Mouse (Mus musculus): ENCODE results near the gene Vmn2r83.
"Not testable (repeated sequence)": the region's sequence is repeated elsewhere in the genome, so short reads cannot be mapped to it uniquely, and the experiment has no call there.

Gene Vmn2r83

DNA sequence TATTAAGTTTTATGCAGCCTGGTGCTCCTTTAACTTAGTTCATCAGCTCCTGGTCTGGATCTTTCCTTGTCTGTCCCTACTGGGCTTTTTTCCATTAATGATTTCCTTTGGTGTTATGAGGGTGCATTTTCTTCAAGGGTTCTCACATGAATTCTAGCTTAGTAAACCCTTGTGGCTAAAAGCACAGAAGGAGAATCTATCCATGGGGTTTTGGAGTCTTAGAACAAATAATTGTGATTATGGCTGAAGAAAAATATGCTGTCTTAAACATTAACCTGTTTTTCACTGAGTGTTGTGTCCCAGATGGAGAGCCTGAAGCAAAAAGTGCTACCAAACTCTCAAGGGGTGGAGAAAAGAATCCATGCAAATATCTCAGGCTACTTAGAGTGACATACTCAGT lies at the start of gene Vmn2r83:
Gene Vmn2r83 (plus strand): TSS at position 301 of the 400 bp plus-strand sequence.
- no peak for DNase-seq

DNA sequence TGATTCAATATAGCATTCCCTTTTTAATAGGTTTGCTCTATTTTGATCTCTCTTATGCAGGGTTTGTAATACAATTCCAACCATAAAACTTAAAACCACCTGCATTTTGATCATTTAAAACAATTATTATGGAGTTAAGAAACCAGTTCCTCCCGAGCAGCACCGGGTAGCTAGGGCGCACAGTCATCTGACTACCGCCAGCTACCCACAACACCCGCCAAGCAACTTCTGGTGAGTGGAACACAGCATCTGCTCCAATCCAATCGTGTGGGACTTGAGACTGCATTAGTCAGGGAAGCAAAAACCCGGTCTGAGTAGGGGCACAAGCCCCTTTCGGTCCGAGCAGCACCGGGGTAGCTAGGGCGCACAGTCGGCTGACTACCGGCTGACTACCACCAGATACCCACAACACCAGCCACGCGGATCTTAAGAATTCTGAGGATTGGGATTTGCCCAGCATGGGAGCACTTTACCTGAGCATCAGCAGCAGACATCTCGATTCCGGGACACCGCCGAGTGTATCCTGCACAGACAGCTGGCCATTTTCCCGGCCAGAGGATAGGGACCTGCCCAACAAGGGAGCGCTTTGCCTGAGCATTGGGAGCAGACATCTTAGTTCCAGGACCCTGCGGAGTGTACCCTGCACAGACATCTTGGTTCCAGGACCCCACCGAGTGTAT lies 33.2 kb upstream of the Vmn2r83 start:
- not testable (repeated sequence) for DNase-seq

DNA sequence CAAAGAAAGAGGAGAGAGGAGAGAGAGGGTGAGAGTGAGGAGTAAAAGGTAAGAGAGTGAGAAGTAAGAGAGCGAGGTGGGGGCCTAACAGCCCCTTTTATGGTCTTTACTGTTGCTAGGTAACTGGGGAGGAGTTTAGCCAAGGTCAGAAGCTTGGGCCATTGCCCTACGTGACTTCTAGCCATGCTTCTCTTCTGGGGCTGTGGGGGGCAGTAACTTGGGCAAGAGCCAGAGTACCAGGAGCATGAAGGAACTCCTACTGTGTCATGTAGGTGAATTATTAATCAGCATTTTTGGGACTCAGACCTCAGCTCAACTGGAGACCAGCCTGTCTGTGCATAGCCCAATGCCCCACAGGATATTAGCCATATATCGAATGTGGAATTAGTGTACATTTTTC lies 27.4 kb downstream of the Vmn2r83 start:
- DNase-seq: no peak

DNA sequence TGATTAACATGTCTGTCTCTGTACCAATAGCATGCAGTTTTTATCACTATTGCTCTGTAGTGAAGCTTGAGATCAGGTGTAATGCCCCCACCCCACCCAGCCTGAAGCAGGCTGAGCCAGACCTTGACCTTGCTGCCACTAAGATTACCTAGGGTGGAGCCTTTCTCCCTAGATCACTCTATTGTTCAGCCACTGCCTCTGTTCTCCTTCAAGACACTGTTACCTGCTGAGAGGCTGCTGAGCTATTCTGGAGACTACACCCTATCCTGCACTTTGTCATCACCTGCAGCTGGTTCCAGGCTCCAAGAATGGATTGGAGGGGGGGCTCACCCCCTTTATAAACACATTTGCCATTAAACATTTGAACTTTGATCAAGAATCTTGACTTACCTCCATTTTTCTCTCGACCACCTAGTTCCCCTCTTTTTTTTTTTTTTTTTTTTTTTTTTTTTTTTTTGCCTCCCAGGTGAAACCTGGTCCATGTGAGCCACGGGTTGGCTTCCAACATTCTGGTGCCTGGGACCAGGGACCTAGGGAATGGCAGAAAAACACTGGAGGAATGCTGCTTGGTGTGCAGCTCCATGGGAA lies 28.3 kb downstream of the Vmn2r83 start:
- no peak for DNase-seq

DNA sequence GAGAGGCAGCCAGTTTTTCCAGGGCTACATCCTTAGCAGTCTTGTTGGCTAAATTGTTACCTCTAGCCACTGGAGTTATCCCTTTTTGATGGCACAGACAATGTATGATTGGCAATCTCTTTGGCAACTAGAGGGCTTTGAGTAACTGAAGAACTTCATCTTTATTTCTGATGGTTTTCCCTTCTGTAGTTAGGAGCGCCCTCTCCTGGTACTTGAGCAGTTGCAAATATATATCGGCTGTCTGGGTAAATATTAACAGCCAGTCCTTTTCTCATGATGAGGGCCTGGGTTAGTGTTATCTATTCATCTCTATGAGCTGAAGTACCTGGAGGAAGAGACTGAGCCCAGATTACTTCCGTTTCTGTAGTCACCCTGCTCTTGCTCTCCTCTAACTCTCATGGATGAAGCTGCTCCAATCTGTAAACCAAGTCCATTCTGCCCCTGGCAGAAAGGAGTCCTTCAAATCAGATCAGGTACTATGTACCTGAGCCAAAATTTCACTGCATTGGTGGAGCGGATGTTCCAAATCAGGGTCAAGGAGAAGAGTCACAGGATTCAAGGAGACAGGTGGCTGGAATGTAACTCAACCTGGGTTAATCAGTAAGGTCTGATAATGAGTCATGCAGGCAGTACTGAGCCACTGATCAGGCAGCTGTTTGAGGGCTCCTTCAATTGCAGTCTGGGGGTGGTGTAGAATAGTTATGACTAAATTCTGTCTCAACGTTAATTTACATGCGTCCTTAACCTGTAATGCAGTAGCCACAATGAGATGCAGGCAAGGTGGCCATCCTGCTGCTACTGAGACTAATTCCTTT lies 34.5 kb downstream of the Vmn2r83 start:
- DNase-seq: no peak

DNA sequence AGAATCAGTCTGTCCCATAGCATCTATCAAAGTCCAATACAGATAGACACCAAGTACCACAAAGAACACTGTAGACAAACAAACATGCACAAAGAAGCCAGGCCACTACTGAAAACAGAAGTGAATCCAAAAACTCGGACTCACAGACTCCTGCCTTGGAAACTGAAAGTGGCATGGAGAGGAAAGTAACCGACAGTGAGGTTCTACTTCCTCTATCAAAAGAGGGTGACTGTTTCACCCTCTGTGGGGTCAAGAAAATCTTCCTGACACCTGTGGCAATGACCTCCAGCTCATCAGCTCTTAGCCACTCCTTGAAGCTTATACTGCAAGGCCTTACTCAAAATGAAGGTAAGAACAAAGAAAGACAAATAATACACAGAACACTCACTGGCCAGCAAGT lies 38.2 kb downstream of the Vmn2r83 start:
- no peak for DNase-seq

DNA sequence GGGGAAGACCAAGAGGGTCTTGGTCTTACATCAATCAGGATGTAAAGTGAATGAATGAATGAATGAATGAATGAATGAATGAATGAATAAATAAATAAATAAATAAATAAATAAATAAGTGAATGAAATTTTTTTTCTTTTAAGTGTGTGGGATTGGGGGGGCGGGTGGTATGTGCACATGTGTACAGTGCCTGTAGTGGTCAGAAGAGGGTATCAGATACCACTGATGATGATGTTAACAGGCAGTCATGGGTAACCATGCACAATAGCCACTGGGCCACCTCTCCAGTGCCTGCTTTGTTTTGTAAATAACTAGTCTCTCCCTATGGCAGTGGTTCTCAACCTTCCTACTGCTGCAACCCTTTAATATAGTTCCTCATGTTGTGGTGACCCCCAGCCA lies 55.9 kb downstream of the Vmn2r83 start:
- no peak for DNase-seq

DNA sequence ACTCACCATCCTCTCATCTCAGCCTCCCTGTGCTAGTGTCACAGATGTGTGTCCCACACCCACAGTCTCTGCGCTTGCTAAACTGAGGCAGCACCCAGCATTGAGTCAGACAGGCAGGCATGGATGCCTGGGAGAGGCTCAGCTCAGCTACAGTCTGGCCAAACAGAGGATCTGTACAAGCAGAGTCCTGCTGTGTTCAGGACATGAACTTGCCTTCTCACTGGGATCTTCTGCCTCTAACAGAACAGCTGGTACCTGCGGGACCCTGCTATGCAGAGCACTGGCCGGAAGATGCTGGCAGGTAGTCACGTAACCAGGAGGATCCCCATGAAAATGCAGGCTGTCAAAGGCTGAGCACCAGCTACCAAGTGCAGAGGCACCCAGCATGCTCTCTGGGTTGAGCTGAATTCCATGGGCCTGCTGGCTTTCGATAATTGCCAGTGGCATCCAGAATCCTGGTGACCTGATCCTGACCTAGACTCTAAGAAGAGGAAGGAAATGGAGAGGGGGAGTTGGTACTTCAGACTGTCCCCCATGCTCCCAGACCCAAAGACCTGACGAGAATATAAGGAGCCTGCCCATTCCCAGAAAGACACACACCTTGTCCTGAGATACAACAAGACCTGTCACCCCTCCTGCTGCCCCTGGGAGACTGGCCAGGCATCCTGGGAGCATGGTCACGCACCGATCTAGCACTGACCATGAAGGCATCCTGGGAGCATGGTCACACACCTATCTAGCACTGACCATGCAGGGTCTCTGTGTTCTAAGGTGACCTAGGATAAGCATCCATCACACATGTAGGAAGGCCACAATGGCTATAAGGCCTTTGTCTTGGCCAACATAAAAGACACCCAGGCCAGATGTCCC lies 57.2 kb downstream of the Vmn2r83 start:
- DNase-seq: no peak

DNA sequence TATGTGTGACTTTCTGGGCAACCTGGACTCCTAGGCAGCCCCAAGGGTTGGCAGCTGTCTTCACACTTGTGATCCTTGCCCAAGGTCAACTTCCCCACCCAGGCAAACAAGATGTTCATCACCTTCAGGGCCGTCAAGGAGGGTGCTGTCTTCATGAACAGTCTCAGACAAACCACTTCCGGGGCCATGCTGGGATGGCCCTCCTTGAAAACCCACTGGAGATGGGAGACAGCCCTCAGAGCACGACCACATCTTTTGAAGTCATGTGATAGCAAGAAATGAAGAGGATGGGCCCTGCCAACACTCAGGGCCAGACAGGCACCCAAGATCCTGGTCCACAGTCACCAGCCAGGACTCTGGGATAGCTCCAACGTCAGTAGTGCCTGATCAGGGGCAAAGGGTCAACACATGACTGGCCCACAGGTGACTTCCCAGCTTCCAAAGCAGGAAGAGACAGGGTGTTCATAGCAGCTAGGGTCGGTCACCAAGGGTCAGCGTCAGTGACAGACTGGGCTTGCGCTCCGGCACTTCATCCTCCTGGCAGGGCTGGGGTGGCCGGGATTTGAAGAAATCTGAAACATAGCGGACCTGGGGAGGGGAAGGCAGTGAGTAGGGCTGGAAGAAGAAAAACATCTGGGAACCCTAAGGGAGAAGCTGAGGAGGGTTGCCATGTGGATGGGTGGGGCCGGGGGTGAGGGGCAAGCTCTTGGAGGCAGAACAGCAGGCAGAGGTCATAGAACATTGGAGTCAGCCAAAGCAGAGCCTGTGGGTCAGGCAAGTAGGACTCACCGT lies 58.3 kb downstream of the Vmn2r83 start:
- no peak for DNase-seq

DNA sequence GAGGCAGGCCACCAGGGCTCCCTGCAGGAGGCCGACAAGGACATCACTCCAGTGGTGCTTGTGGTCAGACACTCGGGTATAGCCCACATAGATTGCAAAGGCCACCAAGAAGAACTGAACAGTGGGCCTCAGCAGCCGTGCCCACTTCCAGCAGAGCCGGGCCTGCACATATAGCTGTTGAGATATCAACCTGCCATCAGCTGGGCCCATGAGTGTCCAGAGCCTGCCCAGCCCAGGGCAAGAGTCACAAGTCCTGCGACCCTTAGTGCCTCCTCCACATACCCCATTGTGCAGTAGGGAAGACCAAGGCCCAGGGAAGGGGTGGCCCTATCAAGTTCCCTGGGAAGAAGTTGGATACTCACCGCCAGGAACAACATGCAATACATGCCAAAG lies 58.9 kb downstream of the Vmn2r83 start:
- DNase-seq: no peak

DNA sequence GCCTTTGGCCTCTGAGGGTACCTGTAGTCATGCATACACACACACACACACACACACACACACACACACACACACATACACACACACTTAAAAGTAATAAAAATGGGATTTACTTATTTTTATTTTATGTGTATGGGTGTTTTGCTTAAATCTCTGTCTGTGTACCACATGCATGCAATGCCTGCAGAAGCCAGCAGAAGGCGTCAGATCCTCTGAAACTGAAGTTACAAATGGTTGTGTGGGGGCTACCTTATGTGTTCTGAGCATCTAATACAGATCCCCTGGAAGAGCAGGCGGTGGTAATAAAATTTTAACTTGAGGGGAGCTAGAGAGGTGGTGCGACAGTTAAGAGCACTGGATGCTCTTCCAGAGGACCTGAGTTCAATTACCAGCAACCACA lies 59.5 kb downstream of the Vmn2r83 start:
- no peak for DNase-seq

DNA sequence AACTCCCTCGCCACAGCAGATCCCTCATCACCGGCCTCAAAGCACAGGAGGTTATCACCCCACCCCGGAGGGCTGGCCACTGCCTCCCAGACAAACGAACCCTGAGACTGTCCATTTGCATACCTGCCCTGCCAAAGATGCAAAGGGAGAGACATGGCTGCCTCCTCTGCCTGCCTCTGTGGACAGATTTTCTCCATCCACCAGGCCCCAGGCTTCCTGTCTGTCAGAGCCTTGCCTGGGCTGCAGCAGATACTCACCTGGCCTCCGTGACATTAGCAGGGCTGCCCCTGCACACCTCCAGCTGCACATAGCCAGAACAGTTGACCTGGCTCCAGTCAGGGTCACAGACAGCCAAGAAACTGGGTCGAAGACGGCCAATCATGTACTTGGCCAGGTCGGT lies 61.7 kb downstream of the Vmn2r83 start:
- DNase-seq: no peak

DNA sequence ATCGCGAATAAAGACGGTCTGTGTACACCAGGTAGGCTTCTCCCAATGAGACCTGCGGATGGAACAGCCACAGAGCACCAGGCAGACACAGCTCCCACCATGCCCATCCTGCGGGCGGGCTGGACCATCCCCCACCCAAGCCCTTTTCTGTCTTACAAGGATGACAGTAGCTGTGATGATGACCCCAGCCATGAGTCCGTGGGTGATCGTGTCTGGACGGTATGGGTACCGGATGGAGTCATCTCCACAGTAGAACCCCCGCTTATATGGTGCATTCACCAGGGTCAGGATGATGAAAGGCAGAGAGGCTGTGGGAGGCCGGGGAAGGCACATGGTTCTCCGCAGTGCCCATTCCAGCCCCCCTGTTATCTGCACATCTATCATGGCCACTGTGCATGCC lies 62.2 kb downstream of the Vmn2r83 start:
- peak; percentile 1 for DNase-seq

DNA sequence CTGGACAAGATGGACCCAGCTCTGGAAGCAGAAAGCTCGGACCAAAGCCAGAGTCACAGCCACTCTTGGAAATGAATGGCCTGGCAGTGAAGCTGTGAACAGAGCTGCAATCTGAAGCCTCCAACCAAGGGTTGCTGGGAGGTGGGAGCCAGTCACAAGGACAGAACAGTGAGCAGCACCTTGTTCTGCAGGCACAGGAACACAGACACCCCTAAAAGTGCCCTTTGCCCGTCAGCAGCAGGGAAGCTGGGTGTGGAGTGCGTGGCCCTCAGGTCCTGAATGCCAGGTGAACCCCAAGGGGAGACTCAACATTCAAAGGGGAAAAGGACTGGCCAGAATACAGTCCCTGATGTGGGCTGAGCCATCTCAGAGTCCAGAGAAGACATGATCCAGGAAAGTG lies 63.1 kb downstream of the Vmn2r83 start:
- DNase-seq: no peak

DNA sequence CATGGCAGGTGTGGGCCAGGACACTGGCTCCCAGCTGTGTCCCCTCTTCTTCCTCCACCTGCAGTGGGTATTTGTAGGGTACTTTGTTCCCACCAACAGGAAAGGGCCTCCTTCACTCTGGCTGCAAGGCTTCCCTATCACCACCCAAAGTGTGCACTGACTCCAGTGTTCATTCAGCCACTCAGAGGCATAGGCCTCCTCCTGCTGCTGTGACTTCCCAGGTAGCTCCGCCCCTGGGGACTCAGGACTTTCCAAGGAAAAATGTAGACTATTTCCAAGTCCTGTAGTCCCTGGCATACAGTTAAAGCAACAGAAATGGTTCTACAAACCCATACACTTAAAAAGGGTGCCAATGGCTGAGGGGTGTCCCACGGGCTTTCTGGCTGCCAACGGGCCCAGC lies 64.1 kb downstream of the Vmn2r83 start:
- DNase-seq: no peak

DNA sequence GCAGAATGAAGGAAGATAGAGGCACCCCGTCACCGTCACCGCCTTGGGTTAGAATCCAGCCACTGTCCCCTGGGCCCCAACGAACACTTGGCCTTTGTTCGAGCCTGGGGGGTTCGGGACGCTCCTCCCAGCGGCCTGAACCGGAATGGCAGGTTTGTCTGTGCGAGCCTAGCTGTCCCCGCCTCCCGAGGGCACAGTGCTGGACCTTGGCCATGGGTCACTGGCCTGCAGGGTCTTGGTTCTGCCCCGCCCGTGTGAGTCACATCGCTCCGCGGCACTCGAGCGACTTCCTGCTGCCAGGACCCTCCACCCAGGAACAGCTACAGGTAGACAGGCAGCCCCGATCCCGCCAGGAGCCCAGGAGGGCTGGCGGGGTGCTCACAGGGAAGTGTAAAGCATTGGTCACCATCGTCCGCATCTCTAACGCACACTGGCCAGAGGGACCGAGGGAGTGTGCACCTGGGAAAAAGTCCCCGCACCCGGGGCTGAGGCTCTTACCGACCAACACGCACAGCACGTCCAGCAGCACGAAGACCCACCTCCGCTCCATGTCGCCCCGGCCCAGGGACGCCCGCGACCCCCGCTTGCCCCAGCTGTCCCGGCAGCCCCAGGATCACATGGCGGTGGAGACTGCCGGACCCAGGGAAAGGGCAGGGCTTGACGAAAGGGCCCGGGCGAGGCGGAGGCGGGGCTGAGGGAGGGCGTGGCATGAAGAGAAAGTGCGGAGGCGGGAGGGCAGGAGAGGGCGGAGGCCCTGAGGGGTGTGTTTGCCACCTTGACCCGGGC lies 64.8 kb downstream of the Vmn2r83 start, which contains the start of gene Plpp2:
Gene Plpp2 (minus strand): TSS at position 671 of the 786 bp plus-strand sequence.
- peak; percentile 64 for DNase-seq

DNA sequence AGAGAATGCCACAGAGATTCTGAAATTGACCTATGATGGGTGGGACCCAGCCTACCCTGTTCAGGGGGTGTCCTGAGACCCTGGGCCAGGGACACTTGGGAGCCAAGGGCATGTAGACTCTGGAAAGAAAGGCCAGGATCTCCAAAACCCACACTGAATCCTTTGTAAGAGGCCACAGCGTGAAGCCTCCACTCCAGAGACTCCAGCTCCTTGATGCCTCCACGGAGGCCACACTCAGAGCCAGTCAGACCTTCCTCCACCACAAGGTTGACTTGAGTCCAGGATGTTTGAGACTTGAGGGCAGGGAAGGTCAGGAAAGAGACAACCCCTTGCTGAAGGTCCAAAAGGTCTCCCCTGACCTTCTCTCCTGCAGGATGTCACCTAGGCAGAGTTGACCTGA lies 65.9 kb downstream of the Vmn2r83 start:
- no peak for DNase-seq

DNA sequence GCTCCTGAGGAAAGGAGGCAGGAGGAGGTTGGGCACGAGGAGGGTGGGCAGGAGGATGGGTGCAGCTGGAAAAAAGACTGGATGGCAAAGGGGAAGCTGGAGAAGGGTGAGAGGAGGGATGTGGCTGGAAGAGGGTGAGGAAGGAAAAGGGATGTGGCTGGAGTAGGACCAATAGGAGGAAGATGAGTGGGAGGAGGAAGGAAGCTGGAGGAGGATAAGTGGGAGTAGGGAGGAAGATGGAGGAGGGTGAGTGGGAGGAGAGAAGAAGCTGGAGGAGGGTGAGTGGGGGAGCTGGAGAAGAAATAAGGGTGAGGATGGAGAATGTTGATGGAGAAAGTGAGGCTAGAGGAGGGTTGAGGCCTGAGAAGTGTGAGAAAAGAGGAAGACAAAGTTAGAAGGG lies 66.9 kb downstream of the Vmn2r83 start:
- DNase-seq: no peak

DNA sequence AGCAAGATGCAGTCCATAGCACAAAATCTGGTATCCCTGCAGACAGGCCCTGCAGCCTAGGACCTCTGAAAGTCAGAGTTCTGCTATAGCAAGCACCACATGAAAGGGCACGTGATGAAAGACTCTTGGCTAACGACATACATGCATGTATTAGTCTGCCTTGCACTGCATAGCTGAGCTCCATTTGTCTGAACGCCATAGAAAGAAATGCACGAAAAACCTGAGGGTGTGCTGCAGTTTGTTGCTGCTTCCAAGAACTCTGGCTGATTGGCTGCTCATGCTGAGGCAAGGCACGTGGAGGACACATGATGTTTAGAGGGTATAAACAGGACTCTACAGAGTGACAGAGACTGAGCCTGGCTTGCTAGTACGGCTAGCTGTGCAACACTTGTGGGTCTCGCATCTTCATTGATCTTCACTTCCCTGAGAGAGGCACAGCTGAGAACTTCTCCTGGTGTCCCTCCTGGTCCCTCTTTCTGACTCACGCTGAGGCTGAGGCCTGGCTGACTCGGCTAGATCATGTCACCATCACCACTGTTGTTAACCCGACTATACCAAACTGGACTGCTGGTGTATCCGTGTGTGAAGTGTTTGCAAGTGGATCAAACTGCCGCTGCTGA lies 68.0 kb downstream of the Vmn2r83 start:
- DNase-seq: no peak

DNA sequence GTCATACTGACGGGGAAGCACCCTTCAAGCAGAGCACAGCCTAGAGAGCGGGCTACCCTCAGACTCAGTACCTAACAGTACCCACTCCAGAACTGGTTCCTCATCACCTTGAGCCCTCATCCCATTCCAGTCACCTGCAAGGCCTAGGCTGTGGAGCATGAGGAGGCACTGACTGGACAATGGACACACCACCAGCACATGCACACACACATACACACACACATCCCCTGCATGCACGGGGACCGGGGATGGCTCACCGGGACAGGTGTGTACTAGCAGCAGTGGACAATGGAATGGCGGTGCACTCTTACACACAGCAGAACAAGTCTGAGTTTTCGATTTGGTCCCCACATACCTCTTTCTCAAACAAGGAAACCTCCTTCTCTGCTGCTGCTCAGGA lies 68.7 kb downstream of the Vmn2r83 start:
- no peak for DNase-seq

DNA sequence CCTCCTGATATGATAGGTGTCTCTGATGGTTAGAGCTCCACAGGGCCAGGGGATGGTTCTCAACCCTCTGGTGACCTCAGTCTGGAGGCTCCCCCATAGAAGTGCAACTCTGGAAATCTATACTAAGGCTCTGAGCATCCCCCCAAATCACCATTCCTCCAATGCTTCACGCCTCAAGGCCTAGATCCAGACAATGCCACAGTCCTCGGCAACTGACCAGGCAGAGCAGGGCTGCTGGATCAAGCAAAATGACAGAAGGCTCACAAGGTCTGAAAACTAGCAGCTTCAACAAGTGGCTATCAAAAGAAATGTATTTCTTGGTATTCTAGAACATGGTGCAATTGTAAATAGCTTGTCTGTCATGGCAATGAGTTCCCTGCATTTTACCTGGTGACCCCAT lies 69.2 kb downstream of the Vmn2r83 start:
- no peak for DNase-seq

Data from layer of hippocampus, adult 9-11 months (tissue).